Mouse (Mus musculus) lung, embryonic 15.5 days (tissue): ENCODE results near the gene Medag. TPM values are rescaled to one million over a fixed set of nuclear protein-coding genes. Genes with fewer than 3 reads are reported as not detected.

Experiments used
- ATAC-seq: fragments of 200-750 bp; cut with Nextera tagmentation; 2 replicates; pipeline ENCODE4 v1.8.0; 2017; ENCODE audit warnings: moderate number of reproducible peaks, borderline replicate concordance; ENCODE audit not compliant: low FRiP score, low TSS enrichment; ENCODE audit errors: extremely low read depth
- H3K27ac ChIP-seq: fragments of 300-500 bp; sonication (generic); 2 replicates; pipeline ENCODE4 v1.5.1; 2015; ENCODE audit warnings: moderate library complexity, mild to moderate bottlenecking, inconsistent platforms
- H3K27me3 ChIP-seq: fragments of 300-500 bp; sonication (generic); 2 replicates; pipeline ENCODE4 v1.6.1; 2015; ENCODE audit warnings: inconsistent platforms
- H3K36me3 ChIP-seq: fragments of 300-500 bp; sonication (generic); 2 replicates; pipeline ENCODE4 v1.6.1; 2015; ENCODE audit warnings: inconsistent platforms
- H3K4me1 ChIP-seq: fragments of 300-500 bp; sonication (generic); 2 replicates; pipeline ENCODE4 v1.6.1; 2015; ENCODE audit warnings: inconsistent platforms
- H3K4me2 ChIP-seq: fragments of 300-500 bp; sonication (generic); 2 replicates; pipeline ENCODE4 v1.6.1; 2015; ENCODE audit warnings: inconsistent platforms, mild to moderate bottlenecking, moderate library complexity
- H3K4me3 ChIP-seq: fragments of 300-500 bp; sonication (generic); 2 replicates; pipeline ENCODE4 v1.5.1; 2015; ENCODE audit warnings: mild to moderate bottlenecking, inconsistent platforms
- H3K9ac ChIP-seq: fragments of 300-500 bp; sonication (generic); 2 replicates; pipeline ENCODE4 v1.6.1; 2015; ENCODE audit warnings: inconsistent platforms
- H3K9me3 ChIP-seq: fragments of 300-500 bp; sonication (generic); 2 replicates; pipeline ENCODE4 v1.6.1; 2016; ENCODE audit warnings: inconsistent platforms
- WGBS: fragments of 180-500 bp; shearing (Covaris S2); methylation state at CpG from one replicate; pipeline ENCODE4 v1.1.7; 2015; 5-methylcytosine and 5-hydroxymethylcytosine counted together
- polyA plus RNA-seq: library from polyadenylated mRNA; unstranded; fragments of >200 nt; fragmentation: Nextera tagmentation; extraction: Ambion mirVana; gene quantifications from 2 replicates; pipeline ENCODE4 v1.2.1, GENCODE M21; 2015

The Medag gene
- polyA plus RNA-seq: 0.92 and 1.5 TPM in 2 replicates

DNA sequence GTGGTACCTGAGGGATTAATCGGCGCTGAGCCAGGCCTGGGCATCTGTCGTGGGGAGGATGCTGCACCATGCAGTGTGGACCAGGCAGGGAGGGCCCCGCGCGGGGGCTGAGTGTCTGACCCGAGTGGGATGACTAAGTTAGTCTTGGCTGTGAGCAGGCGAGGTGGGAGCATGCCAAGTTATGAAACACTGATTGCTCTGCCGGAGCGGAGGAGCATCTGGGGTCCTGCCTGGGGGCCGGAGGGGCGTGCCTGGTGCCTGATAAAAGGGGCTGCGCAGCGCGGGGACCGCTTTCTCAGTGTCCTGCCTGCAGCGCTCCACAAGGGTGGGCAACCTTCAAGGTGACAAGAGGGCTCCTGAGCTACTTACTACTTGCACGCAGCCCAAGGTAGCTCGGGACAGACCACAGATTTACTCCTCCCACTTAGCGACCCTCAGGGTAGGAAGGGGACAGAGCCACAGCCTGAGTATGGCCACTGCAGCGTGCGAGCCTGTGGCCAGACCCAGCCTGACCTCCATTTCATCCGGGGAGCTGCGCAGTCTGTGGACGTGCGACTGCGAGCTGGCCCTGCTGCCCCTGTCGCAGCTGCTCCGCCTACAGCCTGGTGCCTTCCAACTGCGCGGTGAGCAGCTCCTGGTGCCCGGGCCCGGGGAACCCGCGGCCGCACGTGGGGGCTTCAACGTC, at the start of gene Medag:
Gene Medag (plus strand): TSS at position 241 of the 685 bp plus-strand sequence.
- Histone ChIP-seq H3K27me3 (0 out of 2 replicates have a peak, but pooled peaks cover 6% of the 10 kb centered on the region), H3K4me2 (peak within 1 kb of the TSS; percentile 67), H3K27ac (no peak within 1 kb of the TSS), H3K9ac (peak within 1 kb of the TSS; percentile 36), H3K4me3 (peak within 1 kb of the TSS; percentile 38), H3K36me3 (no peaks in the 10 kb centered on the region), H3K4me1 (peaks cover 13% of the 10 kb centered on the region), H3K9me3 (no peaks in the 10 kb centered on the region)
- ATAC-seq: peak; percentile 64
- WGBS: 4% methylated on average over 38 of the region's 38 CpGs

DNA sequence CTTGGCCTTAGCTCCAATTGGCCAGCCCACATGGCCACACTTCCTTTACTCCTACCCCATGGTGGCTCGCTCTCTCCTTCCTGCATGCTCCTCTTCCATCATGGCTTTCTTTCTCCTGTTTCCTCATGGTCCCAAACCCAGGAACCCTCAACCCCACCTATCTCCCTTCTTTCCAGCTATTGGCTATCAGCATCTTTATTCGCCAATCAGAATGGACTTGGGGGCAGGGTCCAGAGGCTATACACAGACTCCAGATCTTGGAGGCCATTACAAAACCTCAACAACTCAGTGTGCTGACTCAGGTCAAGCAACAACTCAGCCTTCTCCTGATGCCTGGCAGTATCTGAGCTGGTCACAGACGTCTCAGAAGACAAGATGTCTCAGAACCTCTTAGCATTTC, 48.9 kb upstream of the Medag start:
- Histone ChIP-seq H3K36me3 (no peaks in the 10 kb centered on the region), H3K27me3 (no peaks in the 10 kb centered on the region), H3K9me3 (peaks cover 5% of the 10 kb centered on the region), H3K4me2 (no peak overlapping the region), H3K9ac (no peak overlapping the region), H3K4me3 (no peak overlapping the region), H3K4me1 (0 out of 2 replicates have a peak, but pooled peaks cover 3% of the 10 kb centered on the region), H3K27ac (no peak overlapping the region)
- 86% methylated on average over 3 of the region's 3 CpGs for WGBS
- no peak for ATAC-seq

DNA sequence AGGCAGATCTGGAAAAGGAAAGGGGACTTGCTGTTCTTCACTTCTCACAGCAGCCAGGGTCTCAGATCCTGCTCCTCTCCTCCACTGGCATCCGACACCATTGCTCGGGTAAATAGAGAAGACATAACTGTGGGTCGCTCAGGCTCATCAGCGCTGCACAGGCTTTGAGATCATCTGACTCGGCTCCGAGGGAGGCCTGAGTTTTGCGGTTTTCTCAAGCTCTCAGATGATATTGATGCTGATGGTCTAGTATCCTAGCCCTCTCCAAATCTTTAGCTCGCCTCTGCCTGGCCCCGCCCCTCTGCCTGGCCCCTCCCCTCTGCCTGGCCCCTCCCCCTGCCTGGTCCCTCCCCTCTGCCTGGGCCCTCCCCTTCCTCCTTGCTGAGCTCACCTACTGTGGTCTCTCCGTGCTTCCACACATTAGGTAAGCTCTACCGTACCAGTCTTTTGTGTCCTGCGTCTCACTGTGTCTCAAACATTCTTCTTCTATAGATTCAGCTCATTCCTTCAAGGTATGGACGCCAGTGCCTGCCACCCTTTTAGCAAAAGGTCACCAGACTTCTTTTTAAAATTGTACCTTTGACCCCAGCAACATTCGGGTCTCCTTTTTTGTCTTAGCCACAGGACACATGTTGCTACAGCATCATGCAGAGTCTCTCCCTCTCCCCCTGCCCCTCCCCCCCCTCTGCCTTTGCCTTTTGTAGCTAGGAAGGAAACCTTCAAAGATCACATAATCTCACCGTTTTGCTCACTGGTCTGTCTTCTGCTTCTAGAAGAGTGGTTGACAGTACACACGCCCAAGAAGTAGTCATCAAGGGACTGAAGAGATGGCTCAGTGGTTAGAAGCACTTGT, 47.4 kb upstream of the Medag start:
- peaks cover 5% of the 10 kb centered on the region for H3K9me3 ChIP-seq
- no peaks in the 10 kb centered on the region for H3K27me3 ChIP-seq
- peaks cover under 1% of the 10 kb centered on the region; the same call in 1 of the 2 replicates for H3K4me1 ChIP-seq
- WGBS: 56% methylated on average over 16 of the region's 16 CpGs
- H3K4me2 ChIP-seq: no peak overlapping the region
- H3K4me3 ChIP-seq: no peak overlapping the region
- no peak overlapping the region for H3K9ac ChIP-seq
- no peak for ATAC-seq
- no peaks in the 10 kb centered on the region for H3K36me3 ChIP-seq
- H3K27ac ChIP-seq: no peak overlapping the region

DNA sequence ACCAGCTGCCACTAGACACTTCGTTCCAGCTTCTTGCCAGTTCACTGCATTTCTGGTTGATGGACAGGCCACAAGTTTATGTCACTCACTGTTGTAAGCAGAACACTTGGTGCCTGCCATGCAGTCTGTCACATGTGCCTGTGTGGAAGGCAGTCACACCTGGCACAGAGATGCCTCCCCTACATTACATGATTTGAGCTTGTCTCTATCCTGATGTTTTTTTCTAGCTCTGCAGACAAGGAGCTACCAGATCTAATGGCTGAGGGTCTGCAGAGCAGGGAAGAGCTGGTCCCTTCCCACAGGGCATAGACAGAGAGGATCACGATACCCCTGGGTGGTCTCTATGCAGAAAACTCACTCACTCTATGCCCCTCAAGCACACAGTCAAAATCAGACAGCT, 44.5 kb upstream of the Medag start:
- ATAC-seq: no peak
- Histone ChIP-seq H3K4me1 (peaks cover 3% of the 10 kb centered on the region; the same call in 1 of the 2 replicates), H3K27me3 (no peaks in the 10 kb centered on the region), H3K36me3 (no peaks in the 10 kb centered on the region), H3K27ac (no peak overlapping the region), H3K9ac (no peak overlapping the region), H3K4me3 (no peak overlapping the region), H3K4me2 (no peak overlapping the region), H3K9me3 (no peaks in the 10 kb centered on the region)
- 81% methylated on average over 2 of the region's 2 CpGs for WGBS

DNA sequence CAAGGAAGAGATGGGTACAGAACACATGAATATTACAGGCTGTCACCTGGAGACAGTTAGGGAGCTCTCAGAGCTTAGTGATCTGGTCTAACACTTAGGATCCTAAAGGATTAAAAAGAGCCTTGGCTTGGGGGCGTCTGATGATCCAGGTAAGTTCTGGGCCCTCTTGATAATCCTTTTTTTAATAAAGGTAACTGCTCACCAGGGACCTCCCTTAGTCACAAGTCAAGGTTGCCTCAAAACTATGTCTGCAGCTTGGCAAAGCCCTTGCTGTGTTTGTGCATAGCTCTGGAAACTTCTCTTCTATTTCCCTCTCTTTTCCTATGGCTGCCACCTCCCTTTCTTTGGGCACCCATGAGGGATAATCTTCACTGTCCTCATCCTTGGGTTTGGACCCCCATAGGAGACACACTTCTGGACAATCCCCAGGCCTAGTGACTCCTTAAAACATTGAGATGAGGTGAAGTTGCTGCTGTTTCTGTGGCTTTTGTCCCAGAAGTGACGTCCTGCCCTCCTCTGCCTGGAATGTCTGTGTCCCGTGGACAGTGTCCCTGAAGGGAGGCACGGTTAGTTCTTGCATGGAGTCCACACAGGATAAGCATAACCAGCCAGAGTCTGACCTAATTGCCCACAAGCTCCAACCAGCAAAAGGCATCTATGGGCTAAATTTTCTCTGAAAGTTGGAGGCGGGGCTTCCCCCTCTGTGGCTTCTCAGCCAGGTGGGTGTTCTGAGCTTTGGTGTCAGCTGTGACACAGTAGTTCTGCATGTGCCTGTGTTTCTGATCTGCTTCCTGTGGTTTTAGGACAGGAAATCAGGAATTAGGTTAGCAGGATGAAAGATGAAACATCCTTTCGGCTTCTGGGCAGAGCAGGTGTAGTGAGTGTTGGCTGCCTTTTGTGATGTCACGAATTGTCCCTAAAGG, 43.7 kb upstream of the Medag start:
- Histone ChIP-seq H3K4me3 (no peak overlapping the region), H3K4me1 (peaks cover 3% of the 10 kb centered on the region; the same call in 1 of the 2 replicates), H3K27me3 (no peaks in the 10 kb centered on the region), H3K36me3 (no peaks in the 10 kb centered on the region), H3K27ac (no peak overlapping the region), H3K4me2 (no peak overlapping the region), H3K9me3 (no peaks in the 10 kb centered on the region), H3K9ac (no peak overlapping the region)
- no peak for ATAC-seq
- 47% methylated on average over 7 of the region's 7 CpGs for WGBS

DNA sequence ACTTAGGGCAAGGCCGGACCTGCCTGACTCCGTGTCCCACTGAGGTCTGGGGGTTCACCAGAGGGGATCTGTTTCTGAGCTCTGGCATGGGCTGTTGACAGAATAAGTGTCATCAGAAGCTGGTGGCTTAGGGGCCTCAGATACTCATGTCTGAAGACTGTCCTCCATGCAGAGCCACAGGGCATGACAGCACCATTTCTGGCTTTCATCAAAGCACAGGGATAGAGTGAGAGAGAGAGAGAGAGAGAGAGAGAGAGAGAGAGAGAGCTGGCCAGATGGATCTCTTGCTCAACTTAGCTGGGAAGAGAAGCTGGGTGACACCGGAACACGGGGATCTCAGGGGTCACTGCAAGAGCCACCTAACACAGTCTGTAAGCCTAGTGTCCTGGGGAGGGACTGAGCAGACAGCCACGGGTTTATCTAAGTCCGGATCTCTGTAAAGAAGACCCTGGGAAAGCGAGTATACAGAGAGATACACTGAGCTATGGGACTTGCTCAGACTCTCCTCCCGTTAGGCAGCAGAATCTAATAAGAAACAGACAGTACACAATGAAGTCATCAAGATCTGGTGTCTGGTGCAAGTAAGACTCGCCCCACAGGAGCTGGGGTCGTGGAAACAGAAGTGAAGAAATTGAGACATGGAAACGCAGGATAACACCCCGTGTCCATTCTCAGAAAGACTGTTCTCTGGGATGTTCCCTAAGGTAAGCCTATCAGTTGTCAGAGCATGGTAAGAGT, 42.8 kb upstream of the Medag start:
- WGBS: 51% methylated on average over 12 of the region's 12 CpGs
- peaks cover 9% of the 10 kb centered on the region; the same call in 1 of the 2 replicates for H3K4me1 ChIP-seq
- no peak for ATAC-seq
- H3K4me2 ChIP-seq: no peak overlapping the region
- H3K9ac ChIP-seq: no peak overlapping the region
- no peaks in the 10 kb centered on the region for H3K27me3 ChIP-seq
- H3K36me3 ChIP-seq: no peaks in the 10 kb centered on the region
- no peak overlapping the region for H3K27ac ChIP-seq
- no peaks in the 10 kb centered on the region for H3K9me3 ChIP-seq
- no peak overlapping the region for H3K4me3 ChIP-seq

DNA sequence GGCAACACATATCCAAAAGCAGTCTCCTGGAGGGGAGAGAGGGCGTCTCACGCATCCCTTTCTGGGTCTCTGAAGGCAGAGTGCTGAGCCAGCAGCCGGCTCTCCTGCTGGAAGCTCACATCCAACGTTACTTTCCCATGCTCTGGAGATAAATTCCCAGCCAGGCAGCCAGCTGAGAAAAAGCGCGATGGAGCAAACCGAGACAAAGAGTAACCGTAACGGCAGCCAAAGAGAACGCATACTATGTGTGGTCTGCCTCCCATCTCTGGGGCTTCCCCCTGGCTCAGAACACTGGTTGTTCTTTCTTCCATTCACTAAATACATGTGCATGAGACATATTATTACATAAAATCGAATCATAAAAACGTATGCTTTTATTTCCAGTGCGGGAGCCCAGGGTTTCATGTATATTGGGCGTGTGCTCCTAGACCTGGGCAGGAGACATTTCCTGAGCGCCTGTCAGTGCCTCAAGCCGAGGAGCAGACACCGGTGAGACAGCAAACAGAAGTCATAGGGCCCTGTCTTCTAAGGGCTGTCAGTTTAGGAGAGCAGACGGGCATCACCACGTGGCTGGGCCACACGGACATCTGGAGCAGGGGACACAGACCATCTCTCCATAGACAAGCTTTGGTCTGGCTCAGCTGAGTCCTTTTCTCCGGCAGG, 42.0 kb upstream of the Medag start:
- H3K4me3 ChIP-seq: no peak overlapping the region
- no peaks in the 10 kb centered on the region for H3K27me3 ChIP-seq
- peaks cover 14% of the 10 kb centered on the region; the same call in 1 of the 2 replicates for H3K4me1 ChIP-seq
- no peak overlapping the region for H3K4me2 ChIP-seq
- H3K9me3 ChIP-seq: no peaks in the 10 kb centered on the region
- H3K36me3 ChIP-seq: no peaks in the 10 kb centered on the region
- WGBS: 58% methylated on average over 21 of the region's 21 CpGs
- H3K9ac ChIP-seq: no peak overlapping the region
- ATAC-seq: no peak
- no peak overlapping the region for H3K27ac ChIP-seq

DNA sequence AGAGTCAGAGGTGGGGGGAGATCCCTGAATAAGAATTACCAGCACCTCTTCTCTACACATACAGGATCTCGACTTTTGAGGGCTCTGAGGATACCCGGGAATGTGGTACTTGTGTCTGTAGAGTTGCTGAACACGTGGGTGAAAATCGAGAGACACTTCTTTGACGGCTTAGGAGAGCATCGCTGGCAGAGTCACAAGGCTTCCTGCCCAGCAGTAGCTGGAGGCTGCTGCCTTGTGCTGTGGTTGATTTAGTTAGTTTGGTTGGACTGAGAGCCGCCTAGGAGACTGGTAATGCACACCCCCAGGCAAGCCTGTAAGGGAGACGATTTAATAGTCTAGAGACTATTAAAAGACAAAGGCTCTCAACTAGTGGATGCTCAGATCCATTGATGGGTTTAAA, 39.5 kb upstream of the Medag start:
- Histone ChIP-seq H3K9ac (no peak overlapping the region), H3K27me3 (no peaks in the 10 kb centered on the region), H3K4me2 (no peak overlapping the region), H3K36me3 (no peaks in the 10 kb centered on the region), H3K4me3 (no peak overlapping the region), H3K4me1 (peaks cover 34% of the 10 kb centered on the region), H3K9me3 (no peaks in the 10 kb centered on the region), H3K27ac (no peak overlapping the region)
- no peak for ATAC-seq
- WGBS: 69% methylated on average over 8 of the region's 8 CpGs

DNA sequence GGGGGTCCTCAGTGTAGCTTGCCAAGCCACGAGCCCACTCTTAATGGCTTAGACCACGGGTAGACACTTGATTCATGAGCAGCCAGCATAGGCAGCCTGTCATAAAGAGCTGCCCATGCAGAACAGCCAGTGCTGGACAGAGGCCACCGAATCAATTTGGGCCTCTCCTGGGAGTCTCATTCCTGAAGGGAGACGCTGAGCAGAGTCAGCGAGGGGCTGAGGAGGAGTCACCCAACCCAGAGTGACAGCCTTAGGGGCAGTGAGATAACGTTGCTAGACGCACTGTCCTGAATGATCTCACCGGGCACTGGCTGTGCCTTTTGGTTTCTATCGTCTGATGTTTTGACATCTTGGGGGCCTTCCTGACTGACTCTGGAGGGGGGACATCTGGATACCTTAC, 38.3 kb upstream of the Medag start:
- Histone ChIP-seq H3K9ac (no peak overlapping the region), H3K4me1 (peaks cover 40% of the 10 kb centered on the region), H3K4me3 (no peak overlapping the region), H3K9me3 (no peaks in the 10 kb centered on the region), H3K4me2 (no peak overlapping the region), H3K36me3 (no peaks in the 10 kb centered on the region), H3K27me3 (no peaks in the 10 kb centered on the region), H3K27ac (no peak overlapping the region)
- ATAC-seq: peak; percentile 72
- 14% methylated on average over 9 of the region's 9 CpGs for WGBS

DNA sequence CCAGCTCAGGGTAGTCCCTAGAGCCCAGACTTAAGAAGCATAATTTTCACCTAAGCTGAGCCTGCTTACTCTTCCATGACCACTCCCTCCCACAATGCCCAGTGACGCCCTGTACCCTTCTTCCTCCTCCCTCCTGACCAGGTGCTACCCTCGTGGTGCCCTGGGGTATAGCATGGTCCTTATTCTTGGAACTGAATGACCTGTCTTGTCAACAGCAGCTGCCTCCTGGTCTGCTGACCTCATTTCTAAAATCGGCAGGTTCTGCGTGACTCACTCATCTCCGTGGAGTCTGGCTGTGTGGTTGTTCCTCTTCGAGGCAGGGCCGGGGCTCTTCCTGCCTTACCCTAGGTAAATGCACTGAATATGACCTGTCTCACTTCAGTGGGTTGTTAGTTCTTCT, 37.5 kb upstream of the Medag start:
- no peaks in the 10 kb centered on the region for H3K36me3 ChIP-seq
- no peaks in the 10 kb centered on the region for H3K9me3 ChIP-seq
- WGBS: 45% methylated on average over 7 of the region's 7 CpGs
- no peak overlapping the region for H3K27ac ChIP-seq
- peaks cover 40% of the 10 kb centered on the region for H3K4me1 ChIP-seq
- ATAC-seq: no peak
- no peak overlapping the region for H3K4me3 ChIP-seq
- no peak overlapping the region for H3K9ac ChIP-seq
- H3K27me3 ChIP-seq: no peaks in the 10 kb centered on the region
- no peak overlapping the region for H3K4me2 ChIP-seq
